Mouse (Mus musculus): ENCODE measurements at regions not wholly inside any gene's neighbourhood (a gene's known extent, or its start where the extent isn't known, plus 50 kb on each side); places are given as distances from the start of the nearest gene placed in this dataset.

DNA sequence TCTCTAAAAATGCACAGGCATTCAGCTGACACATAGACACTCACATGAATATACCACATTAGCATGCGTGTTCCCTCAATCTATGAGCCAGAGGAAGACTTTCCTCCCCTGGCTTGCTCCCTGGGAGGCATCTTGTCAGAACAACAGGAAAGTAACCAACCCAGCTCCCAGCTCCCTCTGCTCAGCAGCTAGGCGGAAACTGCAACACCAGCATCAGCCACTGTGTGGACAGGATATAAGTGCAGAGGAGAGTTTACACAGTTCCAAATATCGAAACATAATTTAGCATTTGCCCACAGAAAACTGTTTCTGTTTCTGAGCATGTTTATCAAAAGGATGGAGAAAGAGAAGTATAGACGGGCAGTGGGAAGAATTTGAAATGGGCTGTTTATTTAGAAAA is 148.3 kb upstream of the Usp24 start:
- Histone ChIP-seq H3K9ac (replicated peaks; ENCODE audit: low read depth, low read length) (no peak overlapping the region), H3K4me3 (ENCODE audit: low read depth, low read length) (no peak overlapping the region), H3K36me3 (ENCODE audit: control insufficient read depth, insufficient read depth, low read length) (no peaks in the 10 kb centered on the region), H3K9me3 (ENCODE audit: control insufficient read depth, low read length) (no peaks in the 10 kb centered on the region), H3K4me1 (ENCODE audit: control insufficient read depth, insufficient read depth, low read length) (no peaks in the 10 kb centered on the region), H3K4me2 (ENCODE audit: low read depth, low read length) (no peak overlapping the region), H3K27ac (ENCODE audit: low read depth, low read length) (no peak overlapping the region), H3K27me3 (ENCODE audit: control insufficient read depth, insufficient read depth, low read length) (no peaks in the 10 kb centered on the region)
- WGBS = 90% methylated on average over 4 of the region's 4 CpGs
- no peak for ATAC-seq (ENCODE audit: low read depth)

DNA sequence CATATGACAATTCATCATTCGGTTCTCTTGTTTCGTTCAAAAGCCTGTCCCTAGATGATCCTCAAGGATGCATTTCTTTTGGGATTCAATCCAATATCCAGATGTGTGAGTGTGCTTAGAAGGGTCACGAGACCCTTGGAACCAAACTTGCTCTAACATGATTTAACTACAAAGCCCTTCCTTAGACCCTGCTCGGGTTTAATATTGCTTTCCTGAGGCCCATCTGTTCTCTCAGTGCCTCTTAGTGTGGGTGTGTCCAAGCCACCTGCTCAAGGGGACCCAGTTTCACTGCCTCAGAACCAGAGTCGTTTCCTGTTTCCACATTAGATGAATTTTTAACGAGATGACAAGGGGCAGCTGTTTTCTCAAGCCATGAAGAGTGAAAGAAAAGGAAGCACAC is 147.3 kb upstream of the Usp24 start:
- Histone ChIP-seq H3K4me3 (ENCODE audit: low read depth, low read length) (no peak overlapping the region), H3K27ac (ENCODE audit: low read depth, low read length) (no peak overlapping the region), H3K9me3 (ENCODE audit: control insufficient read depth, low read length) (no peaks in the 10 kb centered on the region), H3K27me3 (ENCODE audit: control insufficient read depth, insufficient read depth, low read length) (no peaks in the 10 kb centered on the region), H3K36me3 (ENCODE audit: control insufficient read depth, insufficient read depth, low read length) (no peaks in the 10 kb centered on the region), H3K9ac (replicated peaks; ENCODE audit: low read depth, low read length) (no peak overlapping the region), H3K4me1 (ENCODE audit: control insufficient read depth, insufficient read depth, low read length) (no peaks in the 10 kb centered on the region), H3K4me2 (ENCODE audit: low read depth, low read length) (no peak overlapping the region)
- ATAC-seq (ENCODE audit: low read depth) = no peak
- 77% methylated on average over 6 of the region's 6 CpGs for WGBS

DNA sequence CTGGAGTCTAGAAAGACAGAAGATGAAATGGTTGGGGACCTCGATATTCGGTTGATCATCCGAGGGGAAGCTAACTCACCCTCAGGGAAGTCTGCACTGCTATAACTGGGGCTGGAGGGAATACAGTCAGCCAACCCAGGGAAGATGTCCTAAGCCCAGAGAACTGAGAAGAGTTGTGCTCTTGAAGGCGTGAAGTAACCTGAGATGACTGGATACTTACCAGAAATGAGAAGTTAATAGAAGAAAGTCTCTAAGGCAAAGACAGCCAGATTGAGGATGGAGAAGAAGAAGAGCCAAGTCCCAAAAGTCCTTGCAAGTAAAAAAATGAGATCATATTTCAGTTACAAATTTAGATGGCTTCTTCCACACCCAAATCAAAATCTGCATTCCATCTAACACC is 146.5 kb upstream of the Usp24 start:
- H3K36me3 ChIP-seq (ENCODE audit: control insufficient read depth, insufficient read depth, low read length) = no peaks in the 10 kb centered on the region
- no peak overlapping the region for H3K9ac ChIP-seq (replicated peaks; ENCODE audit: low read depth, low read length)
- 97% methylated on average over 4 of the region's 4 CpGs for WGBS
- H3K4me1 ChIP-seq (ENCODE audit: control insufficient read depth, insufficient read depth, low read length) = no peaks in the 10 kb centered on the region
- no peak for ATAC-seq (ENCODE audit: low read depth)
- H3K4me3 ChIP-seq (ENCODE audit: low read depth, low read length) = no peak overlapping the region
- H3K9me3 ChIP-seq (ENCODE audit: control insufficient read depth, low read length) = no peaks in the 10 kb centered on the region
- no peak overlapping the region for H3K4me2 ChIP-seq (ENCODE audit: low read depth, low read length)
- no peak overlapping the region for H3K27ac ChIP-seq (ENCODE audit: low read depth, low read length)
- H3K27me3 ChIP-seq (ENCODE audit: control insufficient read depth, insufficient read depth, low read length) = no peaks in the 10 kb centered on the region

DNA sequence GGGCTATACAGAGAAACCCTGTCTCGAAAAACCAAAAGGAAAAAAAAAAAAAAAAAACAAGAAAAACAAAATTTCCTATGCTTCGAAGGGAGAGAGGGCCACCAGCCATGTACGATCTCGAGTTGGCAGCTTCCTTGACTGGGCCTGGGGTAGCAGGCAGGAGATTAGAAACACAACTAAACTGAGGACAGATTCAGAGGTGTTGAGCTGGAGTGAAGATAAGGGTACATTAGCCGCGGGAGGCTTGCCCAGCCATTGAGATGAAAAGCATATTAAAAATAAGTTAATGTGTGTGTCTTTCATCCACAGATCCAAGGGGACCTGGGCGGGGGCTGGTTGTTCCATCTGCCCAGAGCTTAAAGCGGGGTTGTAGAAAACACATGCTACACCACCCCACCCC is 145.3 kb upstream of the Usp24 start:
- no peak for ATAC-seq (ENCODE audit: low read depth)
- Histone ChIP-seq H3K4me1 (ENCODE audit: control insufficient read depth, insufficient read depth, low read length) (no peaks in the 10 kb centered on the region), H3K27ac (ENCODE audit: low read depth, low read length) (no peak overlapping the region), H3K4me3 (ENCODE audit: low read depth, low read length) (no peak overlapping the region), H3K36me3 (ENCODE audit: control insufficient read depth, insufficient read depth, low read length) (no peaks in the 10 kb centered on the region), H3K27me3 (ENCODE audit: control insufficient read depth, insufficient read depth, low read length) (no peaks in the 10 kb centered on the region), H3K4me2 (ENCODE audit: low read depth, low read length) (no peak overlapping the region), H3K9me3 (ENCODE audit: control insufficient read depth, low read length) (no peaks in the 10 kb centered on the region), H3K9ac (replicated peaks; ENCODE audit: low read depth, low read length) (no peak overlapping the region)
- 91% methylated on average over 8 of the region's 8 CpGs for WGBS

DNA sequence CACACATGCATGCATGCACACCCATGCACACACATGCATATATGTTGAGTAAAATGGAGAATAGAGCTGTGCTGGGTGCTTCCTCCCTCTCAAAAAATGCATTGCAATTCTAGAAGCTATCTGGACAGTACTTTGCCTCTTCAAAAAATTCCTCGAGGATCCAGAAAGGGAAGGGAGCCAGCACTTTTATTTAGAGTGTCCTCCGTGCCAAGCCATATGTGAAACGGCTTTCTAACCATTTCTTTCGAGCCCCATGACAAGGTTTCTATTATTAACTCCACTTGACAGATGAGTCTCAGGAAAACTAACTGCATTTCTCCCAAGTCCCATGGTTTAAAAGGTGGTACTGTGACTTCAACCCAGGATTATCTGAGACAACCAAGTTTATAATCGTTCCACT is 140.7 kb upstream of the Usp24 start:
- WGBS = 68% methylated on average over 5 of the region's 5 CpGs
- Histone ChIP-seq H3K4me1 (ENCODE audit: control insufficient read depth, insufficient read depth, low read length) (no peaks in the 10 kb centered on the region), H3K9ac (replicated peaks; ENCODE audit: low read depth, low read length) (no peak overlapping the region), H3K4me3 (ENCODE audit: low read depth, low read length) (no peak overlapping the region), H3K9me3 (ENCODE audit: control insufficient read depth, low read length) (no peaks in the 10 kb centered on the region), H3K27ac (ENCODE audit: low read depth, low read length) (no peak overlapping the region), H3K4me2 (ENCODE audit: low read depth, low read length) (no peak overlapping the region), H3K36me3 (ENCODE audit: control insufficient read depth, insufficient read depth, low read length) (no peaks in the 10 kb centered on the region), H3K27me3 (ENCODE audit: control insufficient read depth, insufficient read depth, low read length) (no peaks in the 10 kb centered on the region)
- no peak for ATAC-seq (ENCODE audit: low read depth)

DNA sequence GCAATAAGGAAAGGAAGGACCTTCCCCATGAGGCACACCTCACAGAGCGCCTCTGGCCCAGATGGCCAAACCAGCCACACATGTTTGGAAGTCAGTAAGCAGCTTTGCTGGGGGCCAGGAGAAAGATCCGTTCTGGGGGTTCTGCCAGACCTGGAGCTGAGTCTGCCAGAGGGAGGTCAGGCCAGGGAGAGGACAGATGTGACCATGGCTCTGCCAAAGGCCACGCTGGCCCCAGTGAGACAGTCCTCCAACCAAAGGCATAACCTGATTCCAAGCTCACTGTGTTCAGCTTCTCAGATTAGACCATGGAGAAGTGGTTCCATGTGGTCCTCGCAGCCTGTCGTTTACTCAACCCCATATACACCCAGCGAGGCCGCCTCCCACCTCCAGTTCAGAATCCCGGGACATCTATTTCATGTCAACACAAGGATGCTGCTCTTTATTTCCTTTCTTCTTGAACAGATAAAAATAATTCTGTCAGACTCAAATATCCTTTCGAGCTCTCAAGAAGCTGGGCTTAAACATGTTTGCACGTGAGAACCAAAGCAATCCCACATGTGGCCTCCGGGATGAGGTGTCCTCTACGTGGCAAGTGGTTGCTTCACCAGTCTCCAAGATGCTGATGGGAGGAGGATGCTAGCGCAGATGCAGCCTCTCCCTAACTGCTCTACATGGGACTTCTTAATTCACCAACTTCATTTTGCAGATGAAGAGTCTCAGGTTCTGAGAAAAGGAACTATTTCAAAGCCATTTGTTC is 130.1 kb upstream of the Usp24 start:
- Histone ChIP-seq H3K4me3 (ENCODE audit: low read depth, low read length) (no peak overlapping the region), H3K4me2 (ENCODE audit: low read depth, low read length) (no peak overlapping the region), H3K9me3 (ENCODE audit: control insufficient read depth, low read length) (no peaks in the 10 kb centered on the region), H3K4me1 (ENCODE audit: control insufficient read depth, insufficient read depth, low read length) (no peaks in the 10 kb centered on the region), H3K27me3 (ENCODE audit: control insufficient read depth, insufficient read depth, low read length) (no peaks in the 10 kb centered on the region), H3K36me3 (ENCODE audit: control insufficient read depth, insufficient read depth, low read length) (no peaks in the 10 kb centered on the region), H3K9ac (replicated peaks; ENCODE audit: low read depth, low read length) (no peak overlapping the region), H3K27ac (ENCODE audit: low read depth, low read length) (no peak overlapping the region)
- ATAC-seq (ENCODE audit: low read depth) = no peak
- 86% methylated on average over 13 of the region's 13 CpGs for WGBS

DNA sequence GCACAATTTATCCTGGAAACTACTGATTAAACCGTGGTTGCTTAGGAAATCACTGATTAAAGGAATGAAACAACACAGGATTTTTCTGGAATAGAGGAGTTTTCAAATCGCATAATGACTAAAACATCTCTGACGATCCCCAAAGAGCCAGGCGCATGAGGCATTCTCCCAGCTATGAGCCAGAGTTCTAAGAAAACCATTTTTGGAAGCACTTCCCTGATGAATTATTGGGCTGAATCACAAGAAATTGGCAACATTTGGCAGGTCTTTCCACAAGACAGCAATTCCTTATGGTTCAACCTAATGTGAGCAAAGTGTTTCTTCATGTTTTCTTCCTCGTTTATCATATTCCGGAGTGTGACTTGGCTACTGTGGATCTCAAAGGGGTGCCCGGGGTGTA is 129.3 kb upstream of the Usp24 start:
- Histone ChIP-seq H3K36me3 (ENCODE audit: control insufficient read depth, insufficient read depth, low read length) (no peaks in the 10 kb centered on the region), H3K4me2 (ENCODE audit: low read depth, low read length) (no peak overlapping the region), H3K27me3 (ENCODE audit: control insufficient read depth, insufficient read depth, low read length) (no peaks in the 10 kb centered on the region), H3K4me3 (ENCODE audit: low read depth, low read length) (no peak overlapping the region), H3K9ac (replicated peaks; ENCODE audit: low read depth, low read length) (no peak overlapping the region), H3K27ac (ENCODE audit: low read depth, low read length) (no peak overlapping the region), H3K4me1 (ENCODE audit: control insufficient read depth, insufficient read depth, low read length) (no peaks in the 10 kb centered on the region), H3K9me3 (ENCODE audit: control insufficient read depth, low read length) (no peaks in the 10 kb centered on the region)
- ATAC-seq (ENCODE audit: low read depth) = no peak
- WGBS = 93% methylated on average over 7 of the region's 7 CpGs

DNA sequence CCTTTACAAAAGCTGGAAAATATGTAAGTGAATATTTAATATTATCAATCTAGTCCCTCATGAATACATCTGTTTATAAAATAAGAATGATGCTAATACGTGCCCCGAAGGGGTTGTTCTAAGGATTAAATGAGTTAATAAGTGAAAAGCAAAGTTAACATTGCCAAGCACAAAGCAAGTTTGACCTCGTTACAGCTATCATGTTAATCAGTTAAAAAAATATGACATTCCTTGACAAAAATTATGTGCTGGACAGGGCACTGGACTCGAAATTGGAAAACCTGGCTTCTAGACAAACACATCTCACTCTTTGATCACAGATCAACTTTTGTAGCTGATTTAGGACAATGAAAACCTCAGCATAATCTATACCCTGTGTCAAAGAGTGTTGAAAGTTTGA is 125.8 kb upstream of the Usp24 start:
- Histone ChIP-seq H3K4me1 (ENCODE audit: control insufficient read depth, insufficient read depth, low read length) (no peaks in the 10 kb centered on the region), H3K27ac (ENCODE audit: low read depth, low read length) (no peak overlapping the region), H3K9me3 (ENCODE audit: control insufficient read depth, low read length) (no peaks in the 10 kb centered on the region), H3K9ac (replicated peaks; ENCODE audit: low read depth, low read length) (no peak overlapping the region), H3K4me3 (ENCODE audit: low read depth, low read length) (no peak overlapping the region), H3K4me2 (ENCODE audit: low read depth, low read length) (no peak overlapping the region), H3K36me3 (ENCODE audit: control insufficient read depth, insufficient read depth, low read length) (no peaks in the 10 kb centered on the region), H3K27me3 (ENCODE audit: control insufficient read depth, insufficient read depth, low read length) (no peaks in the 10 kb centered on the region)
- no peak for ATAC-seq (ENCODE audit: low read depth)
- 90% methylated on average over 4 of the region's 4 CpGs for WGBS

DNA sequence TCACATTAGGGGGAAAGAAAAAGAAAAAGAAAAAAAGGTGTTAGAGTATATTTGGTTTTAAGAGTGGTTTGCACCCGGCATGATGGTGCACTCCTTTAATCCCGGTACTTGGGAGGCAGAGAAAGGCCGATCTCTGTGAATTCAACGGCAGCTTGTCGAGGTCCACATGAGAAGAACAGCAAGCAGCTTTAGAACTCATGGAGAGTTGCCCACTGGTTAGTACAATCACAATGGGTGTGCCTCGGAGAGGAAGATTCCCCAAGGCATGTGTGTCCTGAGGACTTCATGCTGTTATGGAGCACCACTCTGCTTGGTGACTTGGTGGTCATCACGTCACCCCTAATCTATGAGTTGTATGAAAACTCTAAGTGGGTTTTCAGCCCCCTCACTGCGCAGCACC is 124.7 kb upstream of the Usp24 start:
- H3K4me1 ChIP-seq (ENCODE audit: control insufficient read depth, insufficient read depth, low read length) = no peaks in the 10 kb centered on the region
- H3K4me3 ChIP-seq (ENCODE audit: low read depth, low read length) = no peak overlapping the region
- ATAC-seq (ENCODE audit: low read depth) = no peak
- no peak overlapping the region for H3K9ac ChIP-seq (replicated peaks; ENCODE audit: low read depth, low read length)
- WGBS = 88% methylated on average over 8 of the region's 8 CpGs
- H3K27ac ChIP-seq (ENCODE audit: low read depth, low read length) = no peak overlapping the region
- no peaks in the 10 kb centered on the region for H3K36me3 ChIP-seq (ENCODE audit: control insufficient read depth, insufficient read depth, low read length)
- H3K9me3 ChIP-seq (ENCODE audit: control insufficient read depth, low read length) = no peaks in the 10 kb centered on the region
- no peak overlapping the region for H3K4me2 ChIP-seq (ENCODE audit: low read depth, low read length)
- H3K27me3 ChIP-seq (ENCODE audit: control insufficient read depth, insufficient read depth, low read length) = no peaks in the 10 kb centered on the region

Measured in neural tube, embryonic 14.5 days (tissue).